Mouse (Mus musculus) heart, embryonic 10.5 days (tissue): ENCODE measurements at regions not wholly inside any gene's neighbourhood (a gene's known extent, or its start where the extent isn't known, plus 50 kb on each side); places are given as distances from the start of the nearest gene placed in this dataset.

Experiments
- DNase-seq: peaks from one replicate; pipeline ENCODE4 v3.0.0-alpha.2; 2017; ENCODE audit warnings: low spot score
- H3K27ac ChIP-seq: fragments of 300-500 bp; sonication (generic); 2 replicates; pipeline ENCODE4 v1.5.1; 2016; ENCODE audit warnings: mild to moderate bottlenecking
- H3K27me3 ChIP-seq: fragments of 300-500 bp; sonication (generic); 2 replicates; pipeline ENCODE4 v1.6.1; 2016; ENCODE audit warnings: mild to moderate bottlenecking; ENCODE audit not compliant: poor library complexity, insufficient read depth, severe bottlenecking
- H3K36me3 ChIP-seq: fragments of 300-500 bp; sonication (generic); 2 replicates; pipeline ENCODE4 v1.6.1; 2016; ENCODE audit warnings: mild to moderate bottlenecking, moderate library complexity
- H3K4me1 ChIP-seq: fragments of 300-500 bp; sonication (generic); 2 replicates; pipeline ENCODE4 v1.6.1; 2016; ENCODE audit warnings: mild to moderate bottlenecking
- H3K4me3 ChIP-seq: fragments of 300-500 bp; sonication (generic); 2 replicates; pipeline ENCODE4 v1.5.1; 2016; ENCODE audit warnings: mild to moderate bottlenecking, moderate library complexity
- H3K9me3 ChIP-seq: fragments of 300-500 bp; sonication (generic); 2 replicates; pipeline ENCODE4 v1.6.1; 2016; ENCODE audit warnings: mild to moderate bottlenecking, moderate library complexity
- WGBS: fragments of 180-500 bp; shearing (Covaris S2); methylation state at CpG from one replicate; pipeline ENCODE4 v1.1.7; 2016; 5-methylcytosine and 5-hydroxymethylcytosine counted together

DNA sequence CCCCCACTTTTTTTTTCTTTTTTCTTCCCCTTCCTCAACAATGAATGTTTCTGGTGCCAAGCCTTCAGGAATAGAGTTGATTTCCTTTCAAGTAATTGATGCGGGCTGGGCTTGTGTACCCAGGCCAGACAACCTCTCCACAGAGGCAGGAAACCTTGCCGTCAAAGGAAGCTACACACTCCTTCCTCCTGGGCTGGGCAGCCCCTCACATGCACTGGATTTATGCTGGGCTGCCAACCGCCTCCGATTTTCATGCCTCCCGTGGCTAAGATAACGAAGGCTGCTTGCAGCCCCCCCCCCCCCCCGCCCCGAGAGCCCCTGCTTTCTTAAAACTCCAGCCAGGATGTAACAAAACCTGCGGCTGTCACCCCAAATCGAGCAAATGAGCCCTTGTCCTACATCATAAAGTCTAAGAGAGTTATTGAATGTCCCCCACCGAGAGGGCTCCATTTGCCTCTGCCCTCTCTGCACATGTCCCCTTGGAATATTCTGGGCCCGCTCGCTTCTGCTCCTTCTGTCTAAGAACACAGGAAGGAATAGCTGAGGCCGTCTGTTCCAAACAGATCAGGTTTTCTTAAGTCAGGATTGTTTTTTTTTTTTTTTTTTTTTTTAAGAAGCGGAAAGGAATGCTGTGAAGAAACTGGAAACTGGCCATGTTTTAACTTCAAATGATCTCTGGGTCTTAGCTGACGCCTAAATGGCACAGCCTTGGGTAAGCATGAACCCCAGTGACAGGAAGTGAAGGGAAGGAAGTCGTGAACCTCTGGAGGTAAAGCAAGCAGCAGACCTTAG lies 220.1 kb upstream of the Irx5 start:
- no peak for DNase-seq
- Histone ChIP-seq H3K4me3 (no peak overlapping the region), H3K27me3 (peaks cover 43% of the 10 kb centered on the region), H3K9me3 (no peaks in the 10 kb centered on the region), H3K36me3 (no peaks in the 10 kb centered on the region), H3K27ac (peak overlapping the region; percentile 57), H3K4me1 (peaks cover 38% of the 10 kb centered on the region)
- WGBS = 23% methylated on average over 16 of the region's 17 CpGs

DNA sequence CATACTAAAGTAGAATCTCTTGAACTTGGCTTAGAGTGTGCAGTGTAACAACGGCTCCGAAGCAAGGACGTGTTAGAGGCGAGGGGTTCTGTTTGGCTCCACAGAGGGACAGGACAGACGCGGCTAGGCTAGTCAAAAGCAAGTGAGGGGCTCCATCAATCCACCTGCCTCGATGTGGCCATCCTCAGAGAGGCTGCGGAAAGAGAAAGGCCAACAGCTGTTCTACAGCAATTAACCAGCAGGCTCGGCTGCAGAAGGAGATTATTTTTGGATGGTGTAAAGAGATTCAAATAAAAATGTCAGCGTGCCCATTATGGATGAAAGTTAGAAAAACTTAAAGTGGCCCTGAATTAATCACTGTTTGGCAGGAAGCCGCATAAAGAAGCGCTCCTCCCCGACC lies 221.0 kb upstream of the Irx5 start:
- no peak for DNase-seq
- H3K4me3 ChIP-seq = no peak overlapping the region
- H3K27ac ChIP-seq = no peak overlapping the region
- no peaks in the 10 kb centered on the region for H3K9me3 ChIP-seq
- WGBS = 25% methylated on average over 13 of the region's 13 CpGs
- H3K4me1 ChIP-seq = peaks cover 38% of the 10 kb centered on the region
- H3K36me3 ChIP-seq = no peaks in the 10 kb centered on the region
- peaks cover 39% of the 10 kb centered on the region; the same call in 1 of the 2 replicates for H3K27me3 ChIP-seq

DNA sequence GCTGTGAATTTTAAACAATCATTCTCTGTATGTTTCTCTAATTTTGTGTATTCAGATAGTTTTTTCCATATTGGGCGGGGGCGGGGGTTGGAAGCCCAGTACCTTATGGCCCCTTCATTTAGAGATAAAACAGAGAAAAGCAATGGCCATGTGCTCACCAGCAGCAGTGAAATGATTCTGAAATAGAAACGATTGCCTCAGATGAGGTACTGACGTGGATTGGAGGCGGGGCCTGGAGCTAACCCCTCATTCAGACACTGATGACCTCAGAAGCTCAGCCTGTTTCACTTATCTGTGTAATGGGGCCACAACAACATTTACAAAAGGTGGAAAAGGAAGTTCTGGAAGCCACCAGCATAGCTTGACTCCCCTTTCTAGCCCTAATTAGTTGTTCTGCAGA lies 223.0 kb upstream of the Irx5 start:
- 13% methylated on average over 5 of the region's 5 CpGs for WGBS

DNA sequence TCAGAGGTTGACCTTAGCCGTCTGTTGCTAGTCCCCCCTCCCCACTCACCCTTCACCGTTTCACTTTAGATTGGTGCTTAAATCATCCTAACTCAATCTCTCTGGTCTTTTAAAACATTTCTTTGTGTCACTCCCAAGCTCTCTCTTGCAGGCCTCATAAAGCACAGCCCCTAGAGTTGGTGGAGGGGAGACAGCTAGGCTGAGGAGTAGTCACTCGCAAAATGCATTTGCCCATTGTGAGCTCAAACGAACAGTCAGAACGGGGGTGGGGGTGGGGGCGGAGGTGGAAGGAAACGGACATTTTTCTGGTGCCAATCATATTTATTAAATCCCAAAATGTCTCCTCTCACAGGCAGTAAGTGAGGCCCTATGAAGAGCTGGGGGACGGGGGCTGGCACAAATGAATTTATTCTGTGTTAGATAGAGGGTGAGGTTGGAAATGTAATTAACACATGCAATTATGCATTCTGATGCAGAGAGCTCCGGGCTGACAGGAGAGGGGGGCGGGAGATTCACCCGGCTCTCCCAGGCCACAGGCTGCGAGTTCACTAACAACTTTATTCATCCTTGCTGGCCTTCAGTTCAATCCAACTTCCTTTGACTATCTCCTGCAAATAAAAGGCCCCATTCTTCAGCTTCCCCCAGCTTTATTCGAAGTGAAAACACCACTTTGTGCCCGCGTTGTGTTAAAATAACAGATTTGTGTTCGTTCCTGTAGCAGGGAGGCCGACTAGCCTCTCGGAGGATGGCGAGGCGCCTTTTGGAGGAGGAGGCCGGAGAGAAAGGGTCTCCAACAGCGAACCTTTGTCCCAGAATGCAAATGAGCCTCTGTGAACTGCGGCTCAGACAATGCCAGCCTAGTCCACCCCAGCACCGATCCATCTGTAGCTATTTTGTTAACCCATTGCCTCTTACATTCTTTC lies 223.7 kb upstream of the Irx5 start:
- Histone ChIP-seq H3K27ac (peak overlapping the region; percentile 23; the same call in 1 of the 2 replicates), H3K4me3 (no peak overlapping the region; the same call in 1 of the 2 replicates), H3K36me3 (no peaks in the 10 kb centered on the region), H3K27me3 (peaks cover 42% of the 10 kb centered on the region), H3K4me1 (peaks cover 46% of the 10 kb centered on the region), H3K9me3 (no peaks in the 10 kb centered on the region)
- DNase-seq = no peak
- WGBS = 13% methylated on average over 24 of the region's 24 CpGs

More for the DNA sequence above, 223.0 kb upstream of the Irx5 start:
- H3K27ac ChIP-seq = peak overlapping the region; percentile 16; the same call in 1 of the 2 replicates
- H3K36me3 ChIP-seq = no peaks in the 10 kb centered on the region
- peaks cover 38% of the 10 kb centered on the region for H3K27me3 ChIP-seq
- no peak overlapping the region for H3K4me3 ChIP-seq
- H3K4me1 ChIP-seq = peaks cover 41% of the 10 kb centered on the region
- no peak for DNase-seq
- H3K9me3 ChIP-seq = no peaks in the 10 kb centered on the region

DNA sequence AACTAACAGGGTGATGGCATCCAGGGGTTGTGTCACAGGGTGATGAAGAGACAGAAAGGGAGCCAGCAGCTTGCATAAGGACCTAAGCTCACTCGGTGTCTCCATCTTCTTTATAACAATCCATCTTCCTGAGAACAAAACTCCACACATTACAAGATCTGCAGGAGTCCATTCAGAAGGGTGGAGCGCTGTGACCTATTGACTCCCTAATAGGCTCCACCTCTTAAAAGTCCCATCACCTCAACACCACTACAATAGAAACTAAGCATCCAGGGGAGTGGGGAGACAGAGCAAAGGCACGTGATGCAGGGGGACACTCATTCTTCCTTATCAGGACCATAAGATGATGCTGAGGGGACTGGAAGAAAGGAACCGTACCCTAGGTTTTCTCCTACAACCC lies 224.5 kb upstream of the Irx5 start:
- 50% methylated on average over 4 of the region's 4 CpGs for WGBS
- Histone ChIP-seq H3K36me3 (no peaks in the 10 kb centered on the region), H3K27ac (no peak overlapping the region), H3K27me3 (peaks cover 49% of the 10 kb centered on the region), H3K4me1 (peaks cover 51% of the 10 kb centered on the region), H3K9me3 (no peaks in the 10 kb centered on the region), H3K4me3 (no peak overlapping the region)
- no peak for DNase-seq

DNA sequence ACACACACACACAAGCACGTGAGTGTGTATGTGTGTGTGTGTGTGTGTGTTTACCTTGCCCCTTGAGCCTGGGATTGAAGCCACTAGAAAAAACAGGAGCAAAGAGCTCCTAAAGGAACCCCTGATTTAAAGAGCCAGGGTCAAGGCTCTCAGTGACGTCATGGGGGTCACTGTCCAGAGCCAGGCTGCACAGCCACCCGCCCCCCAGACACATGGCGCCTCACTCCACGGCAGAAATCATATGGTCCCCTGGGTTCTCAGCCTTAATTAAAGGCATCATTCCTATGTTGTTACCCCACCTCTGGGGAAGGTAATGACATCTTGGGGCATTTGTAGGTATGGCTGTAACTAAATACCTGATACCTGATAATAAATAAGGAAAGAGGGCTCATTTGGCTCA lies 224.9 kb upstream of the Irx5 start:
- no peaks in the 10 kb centered on the region for H3K36me3 ChIP-seq
- no peaks in the 10 kb centered on the region for H3K9me3 ChIP-seq
- H3K27me3 ChIP-seq = peaks cover 49% of the 10 kb centered on the region
- no peak overlapping the region for H3K27ac ChIP-seq
- H3K4me1 ChIP-seq = peaks cover 51% of the 10 kb centered on the region
- whole genome bisulfite sequencing = 77% methylated on average over 5 of the region's 5 CpGs
- H3K4me3 ChIP-seq = no peak overlapping the region
- no peak for DNase-seq

DNA sequence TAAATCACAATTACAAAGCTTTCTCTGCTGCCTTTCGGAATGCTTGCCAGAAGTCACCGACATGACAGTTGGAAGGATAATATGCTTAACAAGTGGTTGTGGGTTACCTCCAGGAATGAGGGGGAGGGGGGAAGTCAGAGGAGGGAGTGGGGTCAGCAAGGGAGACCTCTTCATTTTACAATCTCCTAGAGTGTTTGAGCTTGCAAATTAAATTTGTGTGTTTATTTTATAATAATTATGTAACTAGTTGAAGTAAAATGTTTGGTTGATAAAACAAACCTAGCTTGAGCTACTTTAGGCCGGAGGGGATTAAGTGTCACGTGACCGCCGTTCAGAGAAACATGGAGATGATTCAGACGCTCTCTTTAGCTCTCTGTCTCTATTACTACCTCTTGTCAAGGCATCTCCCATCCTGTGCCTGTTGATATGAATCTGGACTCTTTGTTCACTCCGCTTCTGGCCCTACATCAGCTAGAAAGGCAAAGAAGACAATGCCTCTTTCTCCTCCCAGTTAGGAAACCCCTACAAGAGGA lies 227.3 kb upstream of the Irx5 start:
- Histone ChIP-seq H3K27ac (no peak overlapping the region), H3K9me3 (no peaks in the 10 kb centered on the region), H3K36me3 (no peaks in the 10 kb centered on the region), H3K4me3 (no peak overlapping the region), H3K4me1 (peaks cover 39% of the 10 kb centered on the region), H3K27me3 (peaks cover 47% of the 10 kb centered on the region)
- DNase-seq = no peak
- WGBS = 63% methylated on average over 8 of the region's 8 CpGs

DNA sequence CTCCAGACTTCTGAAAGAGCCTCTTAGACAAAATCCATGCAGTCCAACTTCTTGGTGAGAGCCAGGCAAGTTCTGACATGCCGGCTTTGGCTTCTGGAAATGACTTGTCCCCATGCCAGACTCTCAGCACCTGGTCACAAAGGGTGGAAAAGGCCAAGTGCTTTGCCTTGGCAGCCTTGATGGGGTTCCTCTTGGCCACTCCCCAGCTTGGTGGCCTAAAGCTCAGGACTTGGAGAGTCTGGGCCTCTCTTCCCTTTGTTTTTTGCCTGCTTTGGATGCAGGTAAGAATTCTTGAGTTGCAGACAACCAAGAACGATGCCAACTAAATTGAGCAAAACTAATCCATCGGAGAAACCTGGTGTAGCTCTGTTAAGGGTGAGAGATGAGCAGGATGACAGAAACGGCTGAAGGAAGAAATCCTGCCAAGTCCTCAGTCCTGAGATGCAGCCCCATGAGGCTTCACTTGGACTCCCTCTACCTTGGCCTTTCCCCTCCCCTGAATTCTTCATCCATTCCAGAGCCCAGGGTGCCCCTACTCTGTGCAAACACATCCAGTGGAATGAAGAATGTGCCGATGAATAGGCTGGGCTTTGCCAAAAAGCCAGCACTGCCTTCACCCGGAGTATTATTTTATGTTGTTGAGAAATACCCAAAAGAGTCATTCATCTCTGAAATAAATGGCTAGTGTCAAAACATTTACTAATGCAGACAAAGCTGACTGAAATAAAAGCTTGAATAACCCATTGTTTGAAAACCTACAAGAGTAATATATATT lies 228.0 kb upstream of the Irx5 start:
- 72% methylated on average over 6 of the region's 6 CpGs for WGBS
- H3K27me3 ChIP-seq = peaks cover 45% of the 10 kb centered on the region
- no peak for DNase-seq

DNA sequence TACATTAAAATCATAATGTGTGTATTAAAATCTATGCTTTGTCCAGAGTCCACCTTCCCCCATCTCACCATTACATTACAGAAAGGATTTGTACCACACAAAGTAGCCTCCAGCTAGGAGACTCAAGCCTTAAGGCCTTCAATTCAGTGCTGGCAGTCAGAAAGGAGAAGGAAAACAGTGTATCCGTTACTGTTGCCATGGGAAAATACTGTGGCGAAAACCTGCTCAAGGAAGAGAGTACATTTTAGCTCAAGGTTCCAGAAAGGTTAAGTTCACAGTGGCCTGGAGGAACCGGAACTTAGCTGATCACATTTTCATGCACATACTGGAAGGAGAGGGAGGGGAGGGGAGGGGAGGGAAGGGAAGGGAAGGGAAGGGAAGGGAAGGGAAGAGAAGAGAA lies 231.8 kb upstream of the Irx5 start:
- no peak overlapping the region for H3K27ac ChIP-seq
- no peak for DNase-seq
- no peaks in the 10 kb centered on the region for H3K36me3 ChIP-seq
- no peak overlapping the region for H3K4me3 ChIP-seq
- peaks cover 21% of the 10 kb centered on the region; the same call in 1 of the 2 replicates for H3K4me1 ChIP-seq
- WGBS = 70% methylated on average over 3 of the region's 3 CpGs
- H3K27me3 ChIP-seq = peaks cover 45% of the 10 kb centered on the region
- no peaks in the 10 kb centered on the region for H3K9me3 ChIP-seq

More for the DNA sequence above, 228.0 kb upstream of the Irx5 start:
- Histone ChIP-seq H3K4me3 (no peak overlapping the region), H3K9me3 (no peaks in the 10 kb centered on the region), H3K36me3 (no peaks in the 10 kb centered on the region), H3K27ac (no peak overlapping the region), H3K4me1 (peaks cover 35% of the 10 kb centered on the region)

DNA sequence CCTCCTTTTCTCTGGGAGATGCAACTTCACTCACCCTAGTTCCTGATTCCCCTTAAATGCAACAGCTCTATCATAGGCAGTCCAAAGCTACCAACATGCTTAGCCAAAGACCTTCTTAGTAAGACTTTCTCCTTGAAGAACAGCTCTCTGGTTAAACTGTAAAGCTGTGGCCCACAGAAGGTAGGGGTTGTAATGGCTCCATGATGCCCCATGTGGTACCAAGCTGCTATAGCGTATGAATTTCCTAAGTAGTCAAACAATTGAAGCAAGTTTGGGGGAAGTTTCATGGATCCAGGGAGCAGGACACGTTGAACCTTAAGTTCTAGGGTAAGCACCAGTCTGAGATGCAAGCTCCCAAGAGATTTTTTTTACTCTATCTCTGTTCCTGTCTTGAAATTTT lies 236.1 kb upstream of the Irx5 start:
- DNase-seq = no peak
- H3K4me3 ChIP-seq = no peak overlapping the region
- WGBS = 47% methylated on average over 2 of the region's 2 CpGs
- H3K4me1 ChIP-seq = no peaks in the 10 kb centered on the region
- peaks cover 36% of the 10 kb centered on the region for H3K27me3 ChIP-seq
- H3K9me3 ChIP-seq = no peaks in the 10 kb centered on the region
- H3K27ac ChIP-seq = no peak overlapping the region
- no peaks in the 10 kb centered on the region for H3K36me3 ChIP-seq

DNA sequence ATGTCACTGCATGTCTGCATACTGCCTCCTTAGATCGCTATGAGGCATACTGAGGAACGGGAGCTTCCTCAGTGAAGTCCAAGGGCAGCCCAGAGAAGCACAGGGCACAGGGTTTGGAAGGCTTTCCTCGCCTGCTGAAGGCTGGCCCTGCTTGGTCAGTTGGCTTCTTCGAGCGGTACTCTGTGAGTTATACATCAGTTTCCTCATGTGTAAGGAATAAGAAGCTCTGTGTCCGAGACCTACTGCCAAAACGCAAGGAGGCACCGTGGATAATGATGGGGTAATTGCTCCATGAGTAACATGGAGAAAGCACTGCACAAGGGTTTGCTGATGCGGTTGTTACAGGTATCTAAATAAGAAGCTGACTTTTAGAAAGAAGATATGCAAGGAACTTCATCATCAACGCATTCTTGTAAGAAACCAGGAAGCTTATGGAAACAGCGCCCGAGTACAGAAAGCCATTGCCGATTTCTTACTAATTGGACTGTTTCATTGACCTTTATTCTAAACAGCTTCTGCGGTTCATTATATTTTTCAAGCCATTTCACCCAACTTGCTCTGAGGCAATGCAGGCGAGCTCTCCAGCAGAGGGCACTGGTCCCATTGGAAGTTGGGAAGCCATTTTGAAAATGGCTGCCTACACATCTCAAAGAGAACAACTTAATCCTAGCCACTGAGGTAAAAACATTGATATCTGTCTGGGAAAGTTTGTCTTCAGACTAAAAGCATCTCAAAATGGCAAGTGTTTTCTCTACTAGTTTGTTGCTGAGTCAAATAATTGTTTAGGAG lies 241.8 kb upstream of the Irx5 start:
- 86% methylated on average over 15 of the region's 15 CpGs for WGBS
- no peaks in the 10 kb centered on the region for H3K36me3 ChIP-seq

More for the DNA sequence above, 241.8 kb upstream of the Irx5 start:
- peaks cover 21% of the 10 kb centered on the region for H3K27me3 ChIP-seq
- no peak overlapping the region for H3K4me3 ChIP-seq
- H3K9me3 ChIP-seq = no peaks in the 10 kb centered on the region
- no peak for DNase-seq
- H3K27ac ChIP-seq = no peak overlapping the region
- H3K4me1 ChIP-seq = 0 out of 2 replicates have a peak, but pooled peaks cover 4% of the 10 kb centered on the region
